Mouse (Mus musculus) thymus, adult 2 months (tissue): ENCODE data around the gene Lrch2.

Experiments
- CTCF ChIP-seq: fragments of 200-500 bp; IDR thresholded peaks from 2 replicates; pipeline ENCODE4 v1.5.1; 2012; ENCODE audit warnings: mild to moderate bottlenecking, control low read depth, low read length, moderate library complexity, borderline replicate concordance; ENCODE audit not compliant: control insufficient read depth, poor library complexity, insufficient read depth; ENCODE audit errors: extremely low read depth
- POLR2A ChIP-seq: fragments of 200-500 bp; IDR thresholded peaks from 2 replicates; pipeline ENCODE4 v1.6.1; 2012; ENCODE audit warnings: mild to moderate bottlenecking, low read length, control low read depth, moderate library complexity; ENCODE audit not compliant: control insufficient read depth, poor library complexity, insufficient read depth; ENCODE audit errors: extremely low read depth

DNA sequence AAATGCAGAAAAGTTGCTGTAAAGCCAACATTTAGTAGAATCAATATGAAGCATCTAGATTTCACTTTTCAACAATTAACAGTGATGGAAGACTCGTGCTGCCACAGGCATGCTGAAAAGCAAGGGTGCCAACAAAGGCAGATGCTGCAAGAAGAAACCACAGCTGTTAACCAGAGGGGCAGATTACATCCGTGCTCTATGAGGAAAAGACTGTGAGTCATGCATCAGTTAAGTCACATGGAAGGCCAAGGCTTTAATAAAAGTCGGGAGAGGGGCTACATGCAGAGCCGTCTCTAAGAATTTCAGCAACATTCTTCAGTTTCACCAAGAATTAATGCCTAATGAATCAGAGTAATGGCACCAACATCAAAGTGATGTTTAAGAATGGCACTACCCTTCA is 22.2 kb downstream of the Lrch2 start:
- TF ChIP-seq CTCF (no peak), POLR2A (no peak)
